In the genomic region with DNA sequence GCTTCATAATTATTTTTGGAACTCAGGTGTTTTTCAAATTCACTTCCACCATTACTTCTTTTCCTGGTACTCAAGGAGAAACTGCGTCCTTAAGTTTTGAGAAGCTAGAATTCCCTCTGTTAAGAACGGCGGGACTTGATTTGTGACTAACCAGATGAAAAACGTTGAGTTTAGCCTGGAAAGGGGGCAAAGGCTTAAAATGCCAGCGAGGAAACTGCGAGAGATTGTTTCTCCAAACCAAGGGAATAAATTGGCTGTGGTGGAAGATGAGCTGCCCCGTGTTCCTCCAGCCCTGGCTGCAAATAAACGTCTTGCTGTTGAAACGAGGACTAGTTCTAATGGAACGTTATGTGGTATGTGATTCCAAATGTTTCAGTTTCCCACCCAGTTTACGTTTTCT, we compare ENCODE assay signal across 9 mouse cellular contexts. TPM values are rescaled to one million over a fixed set of nuclear protein-coding genes. Genes with fewer than 3 reads are reported as not detected.
A peak's percentile ranks its signal among the peaks of the same experiment; 100 is the strongest.
DNase-seq lines count a peak whose midpoint lies in the region; ATAC-seq and TF ChIP-seq lines count a peak whose summit lies in the region.
"Had no signal": no experiment of that assay in that cellular context is flagged by ENCODE, and none has a peak within 500 bp of the region (broad histone marks: within the 10 kb centered on the region; RNA-seq: fewer than 3 reads in every experiment).

No protein-coding gene starts in this region.

- peak overlapping the region; percentile 98 for H3K4me3 ChIP-seq in heart, embryonic 10.5 days
- H3K4me3 ChIP-seq in C2C12 (ENCODE audit: insufficient read depth, poor library complexity, severe bottlenecking): peak overlapping the region; percentile 83
- H3K4me3 ChIP-seq in forebrain, embryonic 13.5 days: peak overlapping the region; percentile 80
- H3K4me3 ChIP-seq in liver, embryonic 16.5 days (ENCODE audit: low read depth, low read length): peak overlapping the region; percentile 97

- TF ChIP-seq CTCF in C2C12 (IDR thresholded peaks at IDR 0.05; ENCODE audit: control insufficient read depth, insufficient read depth, insufficient read length): no peak

- peak overlapping the region; percentile 93 for H3K27ac ChIP-seq in heart, embryonic 10.5 days
- H3K27ac ChIP-seq in forebrain, embryonic 13.5 days: no peak overlapping the region
- H3K27ac ChIP-seq in liver, embryonic 16.5 days (ENCODE audit: low read length): peak overlapping the region; percentile 31

- no peaks in the 10 kb centered on the region for H3K27me3 ChIP-seq in heart, embryonic 10.5 days (ENCODE audit: insufficient read depth, poor library complexity, severe bottlenecking)
- no peaks in the 10 kb centered on the region for H3K27me3 ChIP-seq in C2C12 (ENCODE audit: control insufficient read depth, insufficient read depth, insufficient read length)
- H3K27me3 ChIP-seq in forebrain, embryonic 13.5 days: no peaks in the 10 kb centered on the region
- no peaks in the 10 kb centered on the region for H3K27me3 ChIP-seq in liver, embryonic 16.5 days (ENCODE audit: control insufficient read depth, insufficient read depth, low read depth, low read length)
- H3K27me3 ChIP-seq: Patski had no signal

- peaks cover 46% of the 10 kb centered on the region for H3K79me3 ChIP-seq in C2C12 (ENCODE audit: low read depth)

- peak overlapping the region; percentile 45 for H3ac ChIP-seq in C2C12 (ENCODE audit: control insufficient read depth, insufficient read length, low read depth)

- no peak for DNase-seq in heart, embryonic 10.5 days (ENCODE audit: low spot score)
- DNase-seq in heart, postnatal 14 days: no peak
- DNase-seq in left cerebral cortex, postnatal 14 days (ENCODE audit: low spot score in 2 of 2): no peak
- no peak for DNase-seq in ovary, postnatal 14 days (ENCODE audit: low spot score)

- intact Hi-C loops in heart, postnatal 14 days (cut with DNase I): loop anchor here (5.0 kb wide), 1 partner anchor 165 kb away; the partner anchor contains the start of gene Psma3
- intact Hi-C loops in left cerebral cortex, postnatal 14 days (cut with DNase I): no loop called here

- H3K36me3 ChIP-seq in heart, embryonic 10.5 days: peaks cover 42% of the 10 kb centered on the region
- H3K36me3 ChIP-seq in C2C12 (ENCODE audit: control insufficient read depth, insufficient read depth): peaks cover 38% of the 10 kb centered on the region
- H3K36me3 ChIP-seq in forebrain, embryonic 13.5 days (ENCODE audit: poor library complexity, severe bottlenecking): peaks cover 31% of the 10 kb centered on the region
- peaks cover 20% of the 10 kb centered on the region for H3K36me3 ChIP-seq in liver, embryonic 16.5 days (ENCODE audit: control insufficient read depth, insufficient read depth)

- 8% methylated on average over 11 of the region's 11 CpGs for WGBS in heart, embryonic 10.5 days
- 12% methylated on average over 11 of the region's 11 CpGs for WGBS in forebrain, embryonic 13.5 days
- WGBS in liver, embryonic 16.5 days (ENCODE audit: insufficient replicate concordance): 4% methylated on average over 11 of the region's 11 CpGs

- H3K4me2 ChIP-seq in forebrain, embryonic 13.5 days: peak overlapping the region; percentile 93
- H3K4me2 ChIP-seq in liver, embryonic 16.5 days (ENCODE audit: low read depth, low read length): peak overlapping the region; percentile 95

- peaks cover 24% of the 10 kb centered on the region; the same call in 1 of the 2 replicates for H3K4me1 ChIP-seq in heart, embryonic 10.5 days
- H3K4me1 ChIP-seq in forebrain, embryonic 13.5 days: peaks cover 40% of the 10 kb centered on the region
- H3K4me1 ChIP-seq in liver, embryonic 16.5 days (ENCODE audit: control insufficient read depth, low read depth, low read length): peaks cover 12% of the 10 kb centered on the region

- H3K79me2 ChIP-seq in C2C12 (ENCODE audit: control insufficient read depth, insufficient read depth): peaks cover 64% of the 10 kb centered on the region

- no peak for ATAC-seq in forebrain, embryonic 13.5 days
- ATAC-seq in liver, embryonic 16.5 days (ENCODE audit: low read depth): no peak
- ATAC-seq in inflammation-experienced regulatory T-cells, adult 6 months: no peak

- no peaks in the 10 kb centered on the region for H3K9me3 ChIP-seq in heart, embryonic 10.5 days
- no peaks in the 10 kb centered on the region for H3K9me3 ChIP-seq in forebrain, embryonic 13.5 days (replicated peaks)
- H3K9me3 ChIP-seq in liver, embryonic 16.5 days (replicated peaks; ENCODE audit: control insufficient read depth, low read length): no peaks in the 10 kb centered on the region

- peak overlapping the region; percentile 90 for H3K9ac ChIP-seq in forebrain, embryonic 13.5 days
- peak overlapping the region; percentile 90 for H3K9ac ChIP-seq in liver, embryonic 16.5 days (ENCODE audit: low read depth, low read length)

TF ChIP-seq in C2C12, 6 proteins besides CTCF, POLR2A, EP300 and RAD21:
- no peak for TF ChIP-seq MYOG (IDR thresholded peaks at IDR 0.05; ENCODE audit: control insufficient read depth, extremely low read depth, insufficient read length)

RNA-seq across cellular contexts. Expression of gene 2700049A03Rik, which starts 1.0 kb away (rescaled TPM):
- 10.1 and 13.1 TPM in 2 replicates for polyA plus RNA-seq in heart, embryonic 10.5 days (2016; fragmentation: Nextera tagmentation; extraction: Ambion mirVana)
- 1 to 10 TPM; 3.8 TPM for total RNA-seq in heart, postnatal 14 days (2021)
- 3.0 TPM for polyA plus RNA-seq in C2C12 (2012; fragmentation: generic; extraction: Trizol)
- 23.9 and 24.5 TPM in 2 replicates for polyA plus RNA-seq in forebrain, embryonic 13.5 days (2015; fragmentation: Nextera tagmentation; extraction: Ambion mirVana)
- polyA plus RNA-seq in liver, embryonic 16.5 days (2015; fragmentation: Nextera tagmentation; extraction: Ambion mirVana): 4.5 and 4.7 TPM in 2 replicates
- total RNA-seq in left cerebral cortex, postnatal 14 days (2021): 1 to 10 TPM; 5.0 to 5.6 TPM
- polyA plus RNA-seq in inflammation-experienced regulatory T-cells, adult 6 months (2017; shearing (Covaris generic)): 10 to 100 TPM in 2 of 3 experiments, 1 to 10 TPM in 1; 8.3 to 13.9 (median 11.3) TPM

RNA-seq across cellular contexts. Expression of gene Timm9, which starts 1.2 kb away (rescaled TPM):
- 106 and 107 TPM in 2 replicates for polyA plus RNA-seq in heart, embryonic 10.5 days (2016; fragmentation: Nextera tagmentation; extraction: Ambion mirVana)
- 10 to 100 TPM; 29.5 to 33.9 TPM for total RNA-seq in heart, postnatal 14 days (2021)
- polyA plus RNA-seq in C2C12 (2012; fragmentation: generic; extraction: Trizol): 39.8 TPM
- 78.2 and 85.3 TPM in 2 replicates for polyA plus RNA-seq in forebrain, embryonic 13.5 days (2015; fragmentation: Nextera tagmentation; extraction: Ambion mirVana)
- 30.3 and 32.1 TPM in 2 replicates for polyA plus RNA-seq in liver, embryonic 16.5 days (2015; fragmentation: Nextera tagmentation; extraction: Ambion mirVana)
- 10 to 100 TPM; 65.4 to 68.9 TPM for total RNA-seq in left cerebral cortex, postnatal 14 days (2021)
- polyA plus RNA-seq in inflammation-experienced regulatory T-cells, adult 6 months (2017; shearing (Covaris generic)): 10 to 100 TPM; 30.4 to 48.3 (median 38.9) TPM

RNA-seq across cellular contexts. Expression of gene Tomm20l, which starts 26.5 kb away (rescaled TPM):
- polyA plus RNA-seq in heart, embryonic 10.5 days (2016; fragmentation: Nextera tagmentation; extraction: Ambion mirVana): 0.26 and 0.64 TPM in 2 replicates
- 1 to 10 TPM; 1.3 to 2.4 TPM for total RNA-seq in heart, postnatal 14 days (2021)
- polyA plus RNA-seq in C2C12 (2012; fragmentation: generic; extraction: Trizol): not detected
- polyA plus RNA-seq in forebrain, embryonic 13.5 days (2015; fragmentation: Nextera tagmentation; extraction: Ambion mirVana): not detected in 2 replicates
- not detected in 2 replicates for polyA plus RNA-seq in liver, embryonic 16.5 days (2015; fragmentation: Nextera tagmentation; extraction: Ambion mirVana)
- not detected for total RNA-seq in left cerebral cortex, postnatal 14 days (2021)
- polyA plus RNA-seq in inflammation-experienced regulatory T-cells, adult 6 months (2017; shearing (Covaris generic)): not detected
- polyA plus RNA-seq: Patski had no signal
